Mouse (Mus musculus) kidney, adult 2 months (tissue): ENCODE results near the gene Fam19a3.
A peak's percentile ranks its signal among the peaks of the same experiment; 100 is the strongest.

Source experiments
- CTCF ChIP-seq: fragments of 200-500 bp; conservative IDR thresholded peaks from 2 replicates; pipeline ENCODE4 v1.5.1; 2011; ENCODE audit warnings: low read depth, mild to moderate bottlenecking, control low read depth, low read length, moderate library complexity, mixed read lengths; ENCODE audit not compliant: insufficient read depth, insufficient read length
- POLR2A ChIP-seq: fragments of 200-500 bp; IDR thresholded peaks from one replicate; pipeline ENCODE4 v1.6.1; 2011; ENCODE audit warnings: low read depth, low read length, control low read depth

DNA sequence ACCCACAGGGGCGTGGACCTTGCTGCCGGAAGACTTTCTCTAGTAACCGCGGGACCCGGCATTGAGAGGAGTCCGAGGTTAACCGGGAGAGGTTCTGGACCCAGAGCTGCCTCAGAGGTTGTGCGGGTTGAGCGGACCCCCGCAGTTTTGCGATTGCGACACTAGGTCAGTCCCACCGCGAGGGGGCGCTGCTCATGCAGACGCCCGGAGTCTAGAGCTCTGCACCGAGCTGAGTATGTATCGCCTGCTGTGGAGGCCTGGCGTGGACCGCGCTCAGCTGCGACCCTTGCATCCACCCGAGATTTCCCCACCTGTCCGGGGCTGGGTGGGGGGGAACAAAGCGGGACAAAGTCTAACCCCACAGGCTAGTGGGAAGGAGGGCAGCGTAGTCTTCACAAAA is 23.2 kb downstream of the Fam19a3 start:
- TF ChIP-seq CTCF (peak; percentile 61), POLR2A (no peak)
